Mouse (Mus musculus) cerebellum, adult 9-10 months (tissue): ENCODE results near the gene Tnni3.
"Not testable (repeated sequence)": the region's sequence is repeated elsewhere in the genome, so short reads cannot be mapped to it uniquely, and the experiment has no call there.

ENCODE experiments used
- DNase-seq: peaks from one replicate; pipeline ENCODE4 v3.0.0; 2022

The Tnni3 gene

DNA sequence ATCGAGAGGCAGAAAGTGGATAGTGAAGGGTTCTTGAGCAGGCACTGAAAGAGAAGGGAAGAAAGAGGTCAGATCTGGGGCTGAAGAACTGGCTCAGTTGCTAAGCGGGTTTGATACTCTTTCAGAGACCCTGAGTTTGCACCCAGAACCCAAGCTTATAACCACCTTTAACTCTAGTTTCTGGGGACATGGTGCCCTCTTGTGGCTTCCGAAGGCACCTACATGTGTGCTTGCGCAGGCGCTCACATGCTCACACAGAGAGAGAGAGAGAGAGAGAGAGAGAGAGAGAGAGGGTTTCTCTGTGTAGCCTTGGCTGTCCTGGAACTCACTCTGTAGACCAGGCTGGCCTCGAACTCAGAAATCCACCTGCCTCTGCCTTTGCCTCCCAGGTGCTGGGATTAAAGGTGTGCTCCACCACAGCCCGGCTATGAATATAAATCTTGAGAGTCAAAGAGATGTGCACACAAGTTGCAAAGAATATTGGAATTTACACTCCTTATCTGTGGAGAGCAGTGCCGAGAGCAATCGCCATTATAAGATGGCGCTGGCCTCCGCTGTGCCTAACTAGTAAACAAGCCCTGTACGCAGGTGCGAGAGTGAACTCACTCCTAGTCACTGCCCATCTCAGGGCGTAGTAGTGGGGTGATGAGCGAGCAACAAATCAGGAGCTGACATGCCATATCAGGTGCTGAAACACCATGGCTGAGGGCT is at the start of gene Tnni3:
Tnni3 (minus strand) TSS at position 18 of the 711 bp plus-strand sequence.
- DNase-seq: not testable (repeated sequence)

DNA sequence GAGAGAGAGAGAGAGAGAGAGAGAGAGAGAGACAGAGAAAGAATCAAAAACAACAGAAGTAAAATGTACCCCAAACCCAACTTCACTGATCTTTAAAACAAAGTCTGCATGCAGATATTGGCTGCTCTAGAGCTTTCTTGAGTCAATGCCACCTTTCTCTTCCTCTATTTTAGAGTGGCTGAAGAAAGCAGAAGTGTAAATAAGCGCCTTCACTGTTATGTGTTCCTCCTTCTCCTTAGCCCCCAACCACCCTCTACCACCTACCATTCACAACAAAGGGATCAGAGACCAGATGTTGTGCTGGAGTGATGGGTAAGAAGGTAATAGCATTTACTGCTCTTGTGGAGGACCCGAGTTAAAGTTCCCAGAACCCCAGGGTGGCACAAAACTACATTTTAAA is 48.3 kb upstream of the Tnni3 start:
- not testable (repeated sequence) for DNase-seq

DNA sequence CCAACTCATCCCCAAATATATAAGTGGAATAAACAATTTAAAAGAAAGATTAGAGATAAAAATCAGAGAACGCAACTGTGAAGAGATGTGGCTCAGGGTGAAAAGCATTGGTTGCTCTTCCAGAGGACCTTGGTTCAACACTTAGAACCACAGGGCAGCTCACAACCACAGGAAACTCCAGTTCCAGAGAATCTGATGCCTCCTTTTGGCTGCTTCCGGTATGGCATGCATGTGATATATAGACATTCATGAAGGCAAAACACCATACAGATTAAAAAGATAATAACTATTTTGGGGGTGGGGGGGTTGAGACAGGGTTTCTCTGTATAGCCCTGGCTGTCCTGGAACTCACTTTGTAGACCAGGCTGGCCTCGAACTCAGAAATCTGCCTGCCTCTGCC is 38.6 kb upstream of the Tnni3 start:
- no peak for DNase-seq

DNA sequence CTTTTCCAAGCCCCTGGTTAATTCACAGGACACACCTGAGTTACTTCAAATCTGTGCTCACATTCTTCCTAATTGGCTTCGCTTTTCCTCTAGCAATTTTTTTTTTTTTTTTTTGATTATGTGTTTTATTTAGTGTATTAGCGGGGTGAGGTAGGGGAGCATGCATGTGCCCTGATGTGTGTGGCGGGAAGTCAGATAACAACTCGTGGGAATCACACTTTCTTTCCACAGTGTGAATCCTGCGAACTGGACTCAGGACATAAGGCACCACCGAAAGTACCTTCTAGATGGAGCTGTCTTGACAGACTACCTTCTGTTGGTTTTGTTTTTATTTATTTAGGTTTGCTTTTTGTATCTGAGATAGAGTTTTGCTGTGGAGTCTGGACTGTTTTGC is 33.1 kb upstream of the Tnni3 start:
- DNase-seq: no peak

DNA sequence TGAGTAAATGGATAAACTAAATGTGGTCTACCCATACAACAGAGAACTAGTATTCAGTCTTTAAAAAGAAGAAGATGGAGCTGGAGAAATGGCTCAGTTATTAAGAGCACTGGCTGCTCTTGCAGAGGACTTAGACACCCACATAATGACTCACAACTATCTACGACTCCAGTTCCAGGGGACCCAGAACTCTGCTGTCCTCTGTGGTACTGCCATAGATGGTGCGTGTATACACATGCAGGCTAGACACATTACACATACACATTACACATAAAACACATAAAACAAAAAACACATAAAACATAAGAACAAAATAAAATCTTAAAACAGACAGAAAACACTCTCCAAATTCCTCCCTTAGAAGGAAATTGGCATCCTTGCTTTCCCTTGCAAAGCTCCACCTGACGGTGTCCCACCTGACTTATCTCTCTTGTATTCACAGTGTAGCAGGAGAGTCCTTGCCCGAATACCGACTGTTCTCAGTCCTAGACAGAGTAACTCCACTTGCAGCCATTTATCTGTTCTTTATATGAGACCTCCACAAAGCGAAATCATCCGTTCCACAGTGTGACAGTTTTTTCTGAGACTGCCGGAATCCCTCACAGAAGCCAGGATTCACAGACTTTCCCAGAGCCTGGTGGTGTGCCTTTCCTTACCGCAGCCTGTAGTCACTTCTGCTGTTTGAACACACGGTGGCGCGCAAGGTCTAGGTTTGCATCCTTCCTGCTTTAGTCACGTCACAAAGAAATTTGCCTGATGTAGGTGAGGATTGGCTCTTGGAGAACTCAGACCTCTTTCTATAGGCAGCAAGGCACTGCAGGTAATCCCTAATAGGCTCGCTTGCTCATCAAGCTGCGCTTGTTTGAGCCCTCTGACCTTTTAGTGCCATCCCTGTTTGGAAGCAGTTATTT is 32.5 kb upstream of the Tnni3 start:
- DNase-seq: peak; percentile 89

- no peak for DNase-seq
Observed at GRCm38 (mm10) chr7:4547221-4547641, 23.2 kb upstream of the Tnni3 start, which contains the start of gene Syt5. Syt5 (minus strand) TSS chr7:4547541.

DNA sequence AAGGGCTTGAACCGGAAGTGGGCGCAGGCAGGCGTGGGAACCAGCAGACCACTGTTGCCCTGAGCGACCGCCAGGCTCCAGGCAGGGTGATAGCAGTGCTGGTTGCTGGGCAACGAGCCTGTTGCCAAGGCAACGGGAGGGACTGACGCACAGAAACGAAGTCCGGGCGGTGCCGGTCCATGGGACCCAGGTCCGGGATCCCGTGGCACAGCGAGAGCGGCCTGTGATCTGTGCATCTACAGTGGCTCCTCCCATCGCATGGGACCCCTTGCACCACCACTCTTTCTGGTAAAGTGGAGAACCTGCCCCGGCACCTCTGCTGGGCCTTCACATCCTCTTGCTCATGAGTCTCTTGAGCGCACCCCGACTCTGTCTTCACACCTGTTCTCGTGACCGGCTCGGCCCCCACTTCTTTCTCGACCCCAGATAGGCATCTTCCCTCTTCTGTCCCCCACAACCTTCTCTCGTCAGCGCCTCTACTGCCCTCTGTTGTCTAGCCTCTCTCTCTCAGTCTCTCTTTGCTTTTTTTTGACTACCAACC is 22.6 kb upstream of the Tnni3 start:
- peak; percentile 84 for DNase-seq

- no peak for DNase-seq
Observed at GRCm38 (mm10) chr7:4546050-4546449, 22.0 kb upstream of the Tnni3 start.

DNA sequence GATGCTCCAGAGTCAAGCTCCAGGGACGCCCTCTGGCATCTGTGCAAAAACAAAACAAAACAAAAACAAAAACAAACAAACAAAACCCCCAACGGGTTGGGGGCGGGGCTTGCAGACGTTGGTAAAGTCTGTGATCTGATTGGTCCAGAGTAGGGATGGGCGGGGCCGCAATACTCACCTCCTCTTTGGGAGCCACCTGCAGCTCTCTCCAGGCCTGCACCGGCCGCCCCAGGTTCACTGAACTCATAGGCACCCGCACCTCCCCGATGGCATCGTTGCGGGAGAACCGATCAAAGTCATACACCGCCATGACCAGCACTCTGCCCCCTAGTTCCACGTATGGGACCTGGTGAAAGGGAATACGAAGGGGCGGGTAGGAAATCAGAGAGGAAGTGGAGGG is 18.0 kb upstream of the Tnni3 start:
- DNase-seq: no peak

DNA sequence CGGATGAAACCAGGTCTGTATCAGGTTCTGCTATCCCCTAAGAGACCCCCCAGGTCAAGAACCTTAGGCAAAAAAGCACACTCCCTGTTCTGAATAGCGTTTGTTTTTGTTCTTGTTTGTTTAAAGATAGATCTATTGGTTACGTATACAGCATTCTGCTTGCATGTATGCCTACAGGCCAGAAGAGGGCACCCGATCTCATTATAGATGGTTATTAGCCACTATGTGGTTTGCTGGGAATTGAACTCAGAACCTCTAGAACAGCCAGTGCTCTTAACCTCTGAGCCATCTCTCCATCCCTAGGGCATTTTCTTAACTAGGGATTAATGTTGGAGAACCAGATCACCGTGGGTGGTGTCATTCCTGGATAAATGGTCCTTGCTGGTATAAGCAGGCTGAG is 17.3 kb upstream of the Tnni3 start:
- no peak for DNase-seq

DNA sequence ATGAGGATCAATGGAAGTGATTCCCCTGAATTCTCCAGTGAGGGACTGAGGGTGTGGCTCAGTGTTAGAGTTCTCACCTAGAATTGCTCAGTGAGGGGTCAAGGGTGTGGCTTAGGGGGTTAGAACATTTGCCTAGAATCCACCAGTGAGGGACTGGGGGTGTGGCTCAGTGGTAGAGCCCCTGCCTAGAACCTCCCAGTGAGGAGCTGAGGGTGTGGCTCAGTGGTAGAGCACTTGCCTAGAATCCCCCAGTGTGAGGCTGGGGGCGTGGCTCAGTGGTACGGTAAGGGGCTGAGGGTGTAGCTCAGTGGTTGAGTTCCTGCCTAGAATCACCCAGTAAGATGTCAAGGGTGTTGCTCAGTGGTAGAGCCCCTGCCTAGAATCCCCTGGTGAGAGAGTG is 15.0 kb upstream of the Tnni3 start:
- DNase-seq: no peak

GRCm38 (mm10) chr7:4537181-4537580 is 13.2 kb upstream of the Tnni3 start:
- no peak for DNase-seq

DNA sequence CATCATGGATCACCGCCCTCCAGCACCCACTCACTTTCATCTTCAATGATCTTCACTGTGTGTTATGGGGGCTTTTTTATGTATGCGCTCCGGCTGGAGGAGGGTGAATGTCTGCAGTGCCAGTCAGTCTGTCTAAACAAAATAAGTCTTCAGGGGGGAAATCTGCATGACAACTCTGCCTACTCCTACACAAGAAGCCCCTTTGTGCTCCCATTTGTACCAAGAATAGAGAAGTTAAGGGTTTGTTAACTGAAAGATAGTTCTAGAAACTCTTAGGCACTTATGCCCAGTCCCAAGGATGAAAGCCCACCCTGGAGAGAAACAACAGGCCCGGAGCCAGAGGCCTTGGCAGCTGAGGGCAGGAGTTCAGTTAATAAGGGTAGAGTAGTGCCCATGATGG is 12.3 kb upstream of the Tnni3 start:
- DNase-seq: no peak

- no peak for DNase-seq
Observed at GRCm38 (mm10) chr7:4532005-4532729, 8.1 kb upstream of the Tnni3 start, which contains the start of gene Dnaaf3. Dnaaf3 (minus strand) TSS chr7:4532453.

DNA sequence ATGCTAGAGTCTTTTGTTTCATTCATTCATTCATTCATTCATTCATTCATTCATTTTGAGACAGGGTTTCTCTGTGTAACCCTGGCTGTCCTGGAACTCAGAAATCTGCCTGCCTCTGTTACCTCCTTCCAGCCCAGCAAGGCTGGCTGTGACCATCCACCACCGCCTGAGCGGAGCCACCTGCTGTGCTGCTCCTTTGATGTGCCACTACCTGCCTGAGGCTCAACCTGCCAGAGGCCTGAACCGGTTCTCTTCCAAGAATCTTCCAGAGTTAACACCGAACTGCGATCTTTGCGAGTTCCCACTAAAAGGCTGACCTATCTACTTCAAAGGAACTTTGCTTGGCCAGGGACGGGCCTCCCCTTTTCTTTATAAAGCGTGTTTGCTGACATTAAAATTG is 6.1 kb upstream of the Tnni3 start:
- DNase-seq: not testable (repeated sequence)

- DNase-seq: no peak
Observed at GRCm38 (mm10) chr7:4527302-4527689, 3.3 kb upstream of the Tnni3 start.

DNA sequence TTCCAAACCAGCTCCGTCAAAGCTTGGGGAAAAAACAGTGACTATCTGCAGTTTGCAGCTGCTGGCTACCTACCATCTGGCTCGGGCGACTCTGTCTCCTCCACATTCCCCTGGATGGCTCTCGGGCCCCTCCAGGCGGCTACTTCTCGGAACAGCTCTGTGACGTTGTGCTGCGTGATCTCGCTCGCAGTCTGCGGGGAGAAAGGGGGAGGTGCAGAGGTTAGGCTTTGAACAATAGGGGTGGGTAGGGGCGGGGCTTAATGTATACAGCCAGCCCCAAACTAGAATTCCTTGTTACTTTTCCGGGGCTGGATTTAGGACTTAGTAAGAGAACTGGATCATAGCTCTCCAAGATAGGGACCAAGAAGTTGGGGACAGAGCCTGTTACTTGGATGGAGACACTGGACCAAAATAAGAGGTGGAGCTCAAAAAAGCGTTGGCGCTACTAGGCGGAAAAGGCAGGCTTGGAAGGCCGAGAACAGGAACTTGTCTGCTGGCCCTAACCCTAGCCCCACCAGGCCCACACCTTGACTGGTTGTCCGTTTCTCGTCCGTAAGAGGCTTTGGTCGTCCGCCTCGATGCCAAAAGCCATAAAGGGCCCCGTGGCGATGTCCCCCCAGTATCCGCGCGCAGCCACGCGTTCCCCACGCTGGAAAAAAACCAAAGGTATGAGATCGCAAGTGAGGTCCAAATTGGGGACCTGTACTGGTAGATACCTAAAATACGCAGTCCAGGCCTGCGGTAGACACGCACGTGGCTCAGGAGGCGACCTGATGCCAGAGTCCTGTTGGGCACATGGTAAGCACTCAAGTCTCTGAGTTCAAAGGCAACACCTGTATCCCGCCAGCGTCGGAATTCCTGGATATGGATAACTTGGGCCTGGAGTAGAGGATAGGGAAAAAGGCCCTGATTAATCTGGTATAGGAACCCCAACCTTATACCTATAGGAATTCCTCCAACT is 2.6 kb upstream of the Tnni3 start:
- DNase-seq: peak; percentile 70

- DNase-seq: no peak
Observed at GRCm38 (mm10) chr7:4523205-4524130, 561 bp downstream of the Tnni3 start.

GRCm38 (mm10) chr7:4522292-4522691 is 1.7 kb downstream of the Tnni3 start:
- no peak for DNase-seq

DNA sequence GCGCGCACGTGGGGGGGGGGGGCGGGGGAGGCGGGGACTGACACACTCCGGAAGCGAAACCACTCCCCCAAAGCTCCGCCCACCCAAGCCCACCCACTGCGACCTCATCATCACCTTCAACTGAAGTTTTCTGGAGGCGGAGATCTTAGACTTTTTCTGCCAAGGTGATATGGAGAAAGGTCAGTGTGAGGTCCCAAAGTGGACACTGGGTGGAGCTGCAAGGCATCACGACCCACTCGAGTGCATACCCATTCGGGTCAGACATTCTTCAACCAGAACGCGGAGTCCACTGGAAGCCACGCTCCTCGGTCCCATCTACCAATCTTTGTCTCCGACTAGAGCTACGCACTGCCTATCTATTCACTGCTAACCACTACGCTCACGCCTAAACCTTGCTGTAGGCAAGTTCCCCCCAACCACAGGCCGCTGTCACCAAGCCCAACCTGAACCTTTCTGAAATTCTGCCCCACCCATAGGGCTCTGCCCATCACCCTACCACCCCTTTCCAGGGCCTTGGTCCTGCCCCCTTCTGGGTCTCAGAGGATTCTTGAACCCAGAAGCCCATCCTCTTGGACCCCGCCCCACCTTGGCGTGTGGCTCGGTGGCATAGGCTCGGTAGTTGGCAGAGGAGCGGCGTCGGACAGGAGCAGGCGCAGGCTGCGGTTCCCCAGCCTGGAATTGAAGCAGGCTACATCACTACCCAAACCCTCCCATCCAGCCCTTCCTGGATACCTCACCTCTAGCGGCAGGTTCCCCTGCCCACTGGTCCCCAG is 2.6 kb downstream of the Tnni3 start:
- no peak for DNase-seq
